Mouse (Mus musculus): Measurements from ENCODE around the gene Ftl1. TPM values are rescaled to one million over a fixed set of nuclear protein-coding genes. Genes with fewer than 3 reads are reported as not detected.

Ftl1 gene
- polyA plus RNA-seq, 1 experiment from 2014 or later = 5,581 TPM

GRCm38 (mm10) chr7:45460860-45461314 lies 1.2 kb upstream of the Ftl1 start:
- Histone ChIP-seq H3K36me3 (peaks cover 25% of the 10 kb centered on the region), H3K27ac (peak overlapping the region; percentile 89), H3K4me1 (replicated peaks) (peaks cover 41% of the 10 kb centered on the region), H3K4me2 (replicated peaks) (peak overlapping the region; percentile 57), H3K27me3 (replicated peaks) (no peaks in the 10 kb centered on the region), H3K9me3 (no peaks in the 10 kb centered on the region), H3K4me3 (replicated peaks) (peak overlapping the region; percentile 29), H3K9ac (peak overlapping the region; percentile 43; the same call in 1 of the 2 replicates)
- 5% methylated on average over 13 of the region's 13 CpGs for WGBS
- peak; percentile 64 for ATAC-seq

DNA sequence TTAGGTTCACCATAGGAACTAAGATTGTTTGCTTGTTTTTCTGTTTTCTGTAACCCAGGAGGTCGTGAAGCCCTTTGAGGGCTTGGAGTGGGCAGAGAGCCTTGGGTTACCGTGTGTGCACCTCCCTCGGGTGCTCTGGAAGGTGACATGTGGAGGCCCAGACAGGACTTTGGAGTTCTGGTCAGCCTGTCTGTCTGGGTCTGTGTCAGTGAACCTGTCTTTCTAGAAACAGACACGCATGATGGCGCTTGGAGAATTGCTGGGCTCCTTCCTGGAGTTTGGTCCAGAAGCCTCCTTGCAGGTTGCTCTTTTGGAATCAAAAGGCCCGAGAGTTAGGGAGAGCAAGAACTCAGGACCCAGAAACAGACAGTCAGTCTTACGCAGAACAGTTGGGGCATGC lies 693 bp upstream of the Ftl1 start:
- H3K9me3 ChIP-seq = no peaks in the 10 kb centered on the region
- H3K36me3 ChIP-seq = peaks cover 25% of the 10 kb centered on the region
- no peaks in the 10 kb centered on the region for H3K27me3 ChIP-seq (replicated peaks)
- H3K27ac ChIP-seq = peak overlapping the region; percentile 89
- H3K9ac ChIP-seq = peak overlapping the region; percentile 43
- ATAC-seq = no peak
- peak overlapping the region; percentile 57 for H3K4me2 ChIP-seq (replicated peaks)
- 57% methylated on average over 7 of the region's 7 CpGs for WGBS
- peak overlapping the region; percentile 29 for H3K4me3 ChIP-seq (replicated peaks)
- peaks cover 35% of the 10 kb centered on the region for H3K4me1 ChIP-seq (replicated peaks)

- WGBS = 1% methylated on average over 41 of the region's 43 CpGs
- H3K9me3 ChIP-seq = no peaks in the 10 kb centered on the region
- ATAC-seq = peak; percentile 66
- peak overlapping the region; percentile 79 for H3K27ac ChIP-seq
- H3K27me3 ChIP-seq (replicated peaks) = no peaks in the 10 kb centered on the region
- H3K4me3 ChIP-seq (replicated peaks) = peak overlapping the region; percentile 73
- peaks cover 23% of the 10 kb centered on the region for H3K36me3 ChIP-seq
- peak overlapping the region; percentile 75 for H3K4me2 ChIP-seq (replicated peaks)
- peaks cover 32% of the 10 kb centered on the region for H3K4me1 ChIP-seq (replicated peaks)
- peak overlapping the region; percentile 75 for H3K9ac ChIP-seq
These were observed 728 bp downstream of the Ftl1 start for GRCm38 (mm10) chr7:45458748-45459563.

- Histone ChIP-seq H3K9me3 (no peaks in the 10 kb centered on the region), H3K4me1 (replicated peaks) (peaks cover 32% of the 10 kb centered on the region), H3K36me3 (peaks cover 17% of the 10 kb centered on the region), H3K27me3 (replicated peaks) (no peaks in the 10 kb centered on the region), H3K9ac (peak overlapping the region; percentile 75), H3K27ac (peak overlapping the region; percentile 79), H3K4me3 (replicated peaks) (peak overlapping the region; percentile 73), H3K4me2 (replicated peaks) (peak overlapping the region; percentile 75)
- ATAC-seq = peak; percentile 23
- whole genome bisulfite sequencing = 47% methylated on average over 10 of the region's 10 CpGs
These were observed 2.3 kb downstream of the Ftl1 start for GRCm38 (mm10) chr7:45457204-45458060.

GRCm38 (mm10) chr7:45456721-45457203 lies 2.9 kb downstream of the Ftl1 start:
- H3K27me3 ChIP-seq (replicated peaks) = no peaks in the 10 kb centered on the region
- WGBS = 44% methylated on average over 9 of the region's 9 CpGs
- peak overlapping the region; percentile 79 for H3K27ac ChIP-seq
- H3K4me3 ChIP-seq (replicated peaks) = 0 out of 2 replicates have a peak overlapping the region, but pooled peaks have one; percentile 73
- H3K36me3 ChIP-seq = peaks cover 17% of the 10 kb centered on the region
- H3K4me2 ChIP-seq (replicated peaks) = peak overlapping the region; percentile 75
- no peak for ATAC-seq
- H3K9ac ChIP-seq = 0 out of 2 replicates have a peak overlapping the region, but pooled peaks have one; percentile 75
- H3K4me1 ChIP-seq (replicated peaks) = peaks cover 29% of the 10 kb centered on the region
- H3K9me3 ChIP-seq = no peaks in the 10 kb centered on the region

DNA sequence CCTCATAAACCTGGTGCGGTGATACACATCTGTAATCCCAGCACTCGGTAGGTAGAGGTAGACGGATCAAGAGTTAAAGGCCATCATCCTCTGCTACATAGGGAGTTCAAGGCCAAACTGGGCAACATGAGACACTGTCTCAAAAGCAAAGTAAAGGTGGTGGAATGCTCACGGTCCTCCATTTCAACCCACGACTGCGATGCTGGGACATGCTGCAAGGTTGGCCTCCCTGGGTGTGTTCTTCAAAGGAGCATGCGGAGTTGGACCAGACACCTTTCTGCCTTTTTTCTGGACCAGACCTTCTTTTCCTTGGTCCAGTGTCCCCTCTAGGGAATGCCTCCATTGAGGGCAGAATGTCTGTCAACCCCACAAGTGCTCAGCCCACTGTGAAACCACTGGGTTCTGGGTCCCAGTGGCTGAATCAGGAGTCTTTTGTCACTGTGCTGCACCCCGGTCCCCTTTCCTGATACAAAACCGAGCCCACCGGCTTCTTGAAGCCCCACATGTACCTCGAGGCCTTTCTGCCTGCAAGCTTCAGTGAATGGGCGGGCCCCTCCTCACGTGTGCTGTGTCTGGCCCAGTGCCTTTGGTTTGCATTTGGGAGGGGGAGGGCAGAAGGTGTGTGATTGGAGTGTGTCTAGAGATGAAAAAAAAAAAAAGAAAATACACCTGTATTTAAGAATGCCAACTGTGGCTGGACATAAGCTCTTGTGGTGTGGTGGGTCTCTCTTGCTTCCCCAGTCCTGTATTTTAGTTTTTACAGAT lies 3.6 kb downstream of the Ftl1 start:
- WGBS = 74% methylated on average over 13 of the region's 13 CpGs
- Histone ChIP-seq H3K27ac (no peak overlapping the region; the same call in 1 of the 2 replicates), H3K4me3 (replicated peaks) (no peak overlapping the region), H3K27me3 (replicated peaks) (no peaks in the 10 kb centered on the region), H3K9ac (no peak overlapping the region), H3K36me3 (peaks cover 17% of the 10 kb centered on the region), H3K4me1 (replicated peaks) (peaks cover 24% of the 10 kb centered on the region), H3K9me3 (no peaks in the 10 kb centered on the region), H3K4me2 (replicated peaks) (no peak overlapping the region)
- no peak for ATAC-seq

DNA sequence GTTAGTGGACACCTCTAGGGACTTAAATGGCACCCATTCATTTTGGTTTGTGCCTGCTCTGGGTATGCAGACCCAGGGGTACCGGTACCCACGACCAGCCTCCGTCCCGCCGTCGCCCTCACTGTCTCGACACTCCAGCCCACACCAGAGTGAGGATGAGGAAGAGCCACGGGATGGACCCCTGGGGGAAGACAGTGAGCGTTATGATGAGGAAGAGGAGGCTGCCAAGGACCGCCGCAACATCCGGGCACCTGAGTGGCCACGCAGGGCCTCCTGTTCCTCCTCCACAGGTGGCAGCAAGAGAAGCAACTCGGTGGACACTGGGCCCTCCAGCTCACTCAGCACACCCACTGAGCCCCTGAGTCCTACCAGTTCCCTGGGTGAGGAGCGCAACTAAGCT lies 4.7 kb downstream of the Ftl1 start:
- ATAC-seq = no peak
- no peaks in the 10 kb centered on the region for H3K27me3 ChIP-seq (replicated peaks)
- H3K9ac ChIP-seq = no peak overlapping the region
- H3K36me3 ChIP-seq = peaks cover 17% of the 10 kb centered on the region
- no peaks in the 10 kb centered on the region for H3K9me3 ChIP-seq
- WGBS = 91% methylated on average over 15 of the region's 15 CpGs
- H3K27ac ChIP-seq = no peak overlapping the region
- H3K4me1 ChIP-seq (replicated peaks) = peaks cover 14% of the 10 kb centered on the region
- H3K4me2 ChIP-seq (replicated peaks) = no peak overlapping the region
- no peak overlapping the region for H3K4me3 ChIP-seq (replicated peaks)

DNA sequence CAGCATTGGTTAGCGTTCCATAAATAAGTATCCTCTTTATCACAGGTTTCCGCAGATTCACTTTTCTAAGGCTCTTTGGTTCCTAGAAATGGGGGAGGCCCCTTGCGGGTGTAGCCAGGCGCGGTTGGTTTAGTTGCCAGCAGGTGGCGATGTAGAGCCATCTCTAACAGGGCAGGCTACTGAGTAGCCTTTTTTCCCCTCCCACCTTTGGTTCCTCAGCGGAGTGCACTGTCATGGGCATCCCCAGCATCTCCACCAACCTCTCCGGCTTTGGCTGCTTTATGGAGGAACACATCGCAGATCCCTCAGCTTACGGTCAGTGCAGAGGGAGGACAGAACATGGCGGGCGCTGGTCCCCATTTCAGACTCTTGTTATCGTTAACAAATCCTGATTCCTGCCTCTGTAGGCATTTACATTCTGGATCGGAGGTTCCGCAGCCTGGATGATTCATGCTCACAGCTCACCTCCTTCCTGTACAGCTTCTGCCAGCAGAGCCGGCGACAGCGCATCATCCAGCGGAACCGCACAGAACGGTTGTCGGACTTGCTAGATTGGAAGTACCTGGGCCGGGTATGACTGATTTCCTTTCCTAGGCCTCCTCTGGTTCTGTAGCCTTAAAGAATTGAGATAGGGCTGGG lies 8.2 kb downstream of the Ftl1 start:
- WGBS = 54% methylated on average over 23 of the region's 23 CpGs
- H3K27ac ChIP-seq = no peak overlapping the region
- no peaks in the 10 kb centered on the region for H3K9me3 ChIP-seq
- H3K36me3 ChIP-seq = peaks cover 18% of the 10 kb centered on the region
- H3K9ac ChIP-seq = no peak overlapping the region
- H3K4me3 ChIP-seq (replicated peaks) = no peak overlapping the region
- no peak overlapping the region for H3K4me2 ChIP-seq (replicated peaks)
- H3K4me1 ChIP-seq (replicated peaks) = no peaks in the 10 kb centered on the region
- peak; percentile 81 for ATAC-seq
- no peaks in the 10 kb centered on the region for H3K27me3 ChIP-seq (replicated peaks)

DNA sequence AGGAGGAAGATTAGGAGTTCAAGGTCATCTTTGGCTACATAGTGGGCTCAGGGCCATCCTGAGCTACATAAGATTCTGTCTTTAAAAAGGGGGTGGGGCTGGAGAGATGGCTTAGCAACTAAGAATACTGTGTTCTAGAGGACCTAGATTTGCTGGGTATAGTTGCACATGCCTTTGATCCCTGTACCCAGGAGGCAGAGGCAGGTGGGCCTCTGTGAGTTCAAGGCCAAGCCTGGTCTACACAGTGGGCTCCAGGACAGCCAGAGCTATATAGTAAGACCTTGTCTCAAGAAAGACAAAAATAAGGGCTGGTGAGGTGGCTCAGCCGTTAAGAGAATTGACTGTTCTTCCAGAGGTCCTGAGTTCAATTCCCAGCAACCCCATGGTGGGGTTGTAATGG lies 9.7 kb downstream of the Ftl1 start:
- Histone ChIP-seq H3K9ac (no peak overlapping the region), H3K27me3 (replicated peaks) (no peaks in the 10 kb centered on the region), H3K4me2 (replicated peaks) (no peak overlapping the region), H3K36me3 (peaks cover 15% of the 10 kb centered on the region), H3K27ac (no peak overlapping the region), H3K4me1 (replicated peaks) (no peaks in the 10 kb centered on the region), H3K9me3 (no peaks in the 10 kb centered on the region), H3K4me3 (replicated peaks) (no peak overlapping the region)
- ATAC-seq = no peak
- 80% methylated on average over 1 of the region's 1 CpGs for WGBS

DNA sequence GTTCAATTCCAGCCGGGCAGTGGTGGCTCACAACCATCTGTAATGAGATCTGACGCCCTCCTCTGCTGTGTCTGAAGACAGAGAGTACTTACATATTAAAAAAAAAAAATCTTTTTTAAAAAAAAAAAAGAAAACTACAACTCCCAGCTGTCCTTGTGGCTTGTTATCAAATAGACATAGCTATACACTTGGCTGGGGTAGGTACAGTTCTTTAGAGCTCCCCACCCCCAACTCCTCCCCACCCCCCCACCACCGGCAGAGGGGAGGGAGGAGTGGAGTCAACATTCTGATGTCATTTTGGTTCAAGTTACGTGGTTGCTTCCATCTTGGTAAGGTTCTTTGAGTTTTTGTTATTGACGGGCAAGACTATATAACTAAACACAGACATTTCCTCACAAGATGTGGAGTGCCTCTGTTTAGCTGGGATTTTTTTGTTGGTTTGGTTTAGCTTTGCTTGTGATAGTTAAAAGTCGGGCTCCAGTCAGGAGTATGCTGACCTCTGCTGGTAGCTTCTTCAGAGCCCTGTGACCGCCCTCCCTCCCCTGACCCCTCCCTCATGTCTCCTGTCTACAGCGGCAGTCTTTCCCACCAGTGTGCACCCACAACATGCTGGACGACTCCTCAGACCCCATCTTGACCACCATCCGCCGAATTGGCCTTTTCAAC lies 12.2 kb downstream of the Ftl1 start:
- Histone ChIP-seq H3K9ac (no peak overlapping the region), H3K27ac (no peak overlapping the region), H3K4me3 (replicated peaks) (no peak overlapping the region), H3K4me1 (replicated peaks) (no peaks in the 10 kb centered on the region), H3K36me3 (peaks cover 27% of the 10 kb centered on the region), H3K4me2 (replicated peaks) (no peak overlapping the region), H3K27me3 (replicated peaks) (no peaks in the 10 kb centered on the region), H3K9me3 (no peaks in the 10 kb centered on the region)
- ATAC-seq = no peak
- WGBS = 33% methylated on average over 11 of the region's 11 CpGs

DNA sequence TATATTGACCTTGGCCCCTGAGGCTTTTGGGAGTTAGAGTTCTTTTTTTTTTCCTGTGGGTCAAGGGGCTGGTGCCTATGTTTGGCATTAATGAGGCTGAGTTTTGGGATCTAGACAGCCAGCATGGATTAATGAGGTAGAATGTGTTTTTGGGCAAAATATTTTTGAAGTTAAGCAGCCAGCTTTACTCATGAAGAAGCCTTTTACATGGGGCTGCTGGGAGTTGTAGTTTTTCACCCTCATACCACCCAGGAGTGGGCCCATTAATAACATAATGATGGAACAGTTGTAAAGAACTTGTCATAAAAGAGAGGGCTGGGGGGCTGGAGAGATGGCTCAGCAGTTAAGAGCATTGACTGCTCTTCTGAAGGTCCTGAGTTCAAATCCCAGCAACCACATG lies 13.1 kb downstream of the Ftl1 start:
- H3K27ac ChIP-seq = no peak overlapping the region
- H3K9me3 ChIP-seq = no peaks in the 10 kb centered on the region
- peaks cover 27% of the 10 kb centered on the region for H3K36me3 ChIP-seq
- no peaks in the 10 kb centered on the region for H3K27me3 ChIP-seq (replicated peaks)
- no peaks in the 10 kb centered on the region for H3K4me1 ChIP-seq (replicated peaks)
- H3K4me2 ChIP-seq (replicated peaks) = no peak overlapping the region
- H3K4me3 ChIP-seq (replicated peaks) = no peak overlapping the region
- no peak overlapping the region for H3K9ac ChIP-seq
- ATAC-seq = no peak
